Mouse (Mus musculus) yolk sac, embryonic 10.5 days (tissue): ENCODE results near the gene Pip5k1c.

Experiments used
- DNase-seq: peaks from one replicate; pipeline ENCODE4 v3.0.0-alpha.2; 2017; ENCODE audit warnings: low spot score

Gene Pip5k1c

GRCm38 (mm10) chr10:81302781-81303218 is 10.0 kb downstream of the Pip5k1c start:
- DNase-seq, result peak; percentile 72

GRCm38 (mm10) chr10:81303258-81303657 is 10.5 kb downstream of the Pip5k1c start:
- no peak for DNase-seq

GRCm38 (mm10) chr10:81303761-81304160 is 11.0 kb downstream of the Pip5k1c start:
- DNase-seq, result no peak

- no peak for DNase-seq
Measured at GRCm38 (mm10) chr10:81304597-81305238, 12.0 kb downstream of the Pip5k1c start.

GRCm38 (mm10) chr10:81305663-81306062 is 12.9 kb downstream of the Pip5k1c start:
- no peak for DNase-seq

GRCm38 (mm10) chr10:81306173-81306668 is 13.5 kb downstream of the Pip5k1c start:
- DNase-seq, result no peak

- no peak for DNase-seq
Measured at GRCm38 (mm10) chr10:81306837-81307682, 14.3 kb downstream of the Pip5k1c start.

GRCm38 (mm10) chr10:81309571-81309970 is 16.8 kb downstream of the Pip5k1c start:
- no peak for DNase-seq

- no peak for DNase-seq
Measured at GRCm38 (mm10) chr10:81313581-81313980, 20.8 kb downstream of the Pip5k1c start.

- no peak for DNase-seq
Measured at GRCm38 (mm10) chr10:81314201-81314600, 21.4 kb downstream of the Pip5k1c start.

- no peak for DNase-seq
Measured at GRCm38 (mm10) chr10:81315587-81315986, 22.8 kb downstream of the Pip5k1c start.

GRCm38 (mm10) chr10:81316338-81317060 is 23.7 kb downstream of the Pip5k1c start:
- DNase-seq, result no peak

- no peak for DNase-seq
Measured at GRCm38 (mm10) chr10:81317273-81317672, 24.5 kb downstream of the Pip5k1c start.

GRCm38 (mm10) chr10:81318589-81319329 is 26.0 kb downstream of the Pip5k1c start:
- DNase-seq, result no peak

- no peak for DNase-seq
Measured at GRCm38 (mm10) chr10:81319330-81319699, 26.6 kb downstream of the Pip5k1c start.

- peak; percentile 100 for DNase-seq
Measured at GRCm38 (mm10) chr10:81319741-81320549, 27.2 kb downstream of the Pip5k1c start.

- DNase-seq, result peak; percentile 100
Measured at GRCm38 (mm10) chr10:81320550-81321347, 28.0 kb downstream of the Pip5k1c start, which contains the start of gene Cactin. Gene Cactin (plus strand): TSS chr10:81321103.

GRCm38 (mm10) chr10:81321436-81321835 is 28.7 kb downstream of the Pip5k1c start:
- no peak for DNase-seq

- no peak for DNase-seq
Measured at GRCm38 (mm10) chr10:81322444-81322843, 29.7 kb downstream of the Pip5k1c start.
